Mouse (Mus musculus) embryonic stem cell, embryonic (primary cell): Measurements from ENCODE around the gene Apoc4.

ENCODE experiments used
- CTCF ChIA-PET, 4 experiments: fragments of 300-600 bp in 2 of 4; fragments of 350-600 bp in 2 of 4; sonication (Branson Sonifier 250); formaldehyde crosslinking; loops; one replicate each; lab custom pipeline; 2022; ENCODE audit warnings: inconsistent platforms in 2 of 4; lab: Charles Lee
- POLR2A ChIA-PET, 4 experiments: fragments of 300-600 bp in 2 of 4; fragments of 350-600 bp in 2 of 4; sonication (Branson Sonifier 250); formaldehyde crosslinking; loops; one replicate each; lab custom pipeline; 2022; ENCODE audit warnings: antibody characterized with exemption in 4 of 4, inconsistent platforms in 1 of 4; lab: Charles Lee

Gene Apoc4

GRCm38 (mm10) chr7:19694336-19695212 is 13.3 kb upstream of the Apoc4 start:
- POLR2A ChIA-PET, result interaction anchor here in 2 of 4 experiments (0.6 to 19.8 kb wide), 24 partner anchors 4 to 329 kb away, joined by 3 to 415 read pairs (median 6); partner anchors contain the start of genes Apoc4 (in 2 of the 2), Clptm1 (in 2 of the 2), Gm44805 (in 2 of the 2) and Tomm40 (in 2 of the 2)
- CTCF ChIA-PET, result interaction anchor here in 3 of 4 experiments (0.6 to 9.6 kb wide), 6 partner anchors 8 to 86 kb away, joined by 3 to 119 read pairs (median 8); no protein-coding TSS in a partner anchor

GRCm38 (mm10) chr7:19693421-19693820 is 12.1 kb upstream of the Apoc4 start:
- POLR2A ChIA-PET, result interaction anchor here in 3 of 4 experiments (0.6 to 19.8 kb wide), 21 partner anchors 6 to 235 kb away, joined by 3 to 415 read pairs (median 7); partner anchors contain the start of genes Apoc4 (in 2 of the 3), Apoe (in 2 of the 3), Clptm1 (in 2 of the 3) and Gm44805 (in 2 of the 3)
- CTCF ChIA-PET, result interaction anchor here (0.6 to 4.6 kb wide), 9 partner anchors 8 to 178 kb away, joined by 3 to 36 read pairs (median 4); no protein-coding TSS in a partner anchor

DNA sequence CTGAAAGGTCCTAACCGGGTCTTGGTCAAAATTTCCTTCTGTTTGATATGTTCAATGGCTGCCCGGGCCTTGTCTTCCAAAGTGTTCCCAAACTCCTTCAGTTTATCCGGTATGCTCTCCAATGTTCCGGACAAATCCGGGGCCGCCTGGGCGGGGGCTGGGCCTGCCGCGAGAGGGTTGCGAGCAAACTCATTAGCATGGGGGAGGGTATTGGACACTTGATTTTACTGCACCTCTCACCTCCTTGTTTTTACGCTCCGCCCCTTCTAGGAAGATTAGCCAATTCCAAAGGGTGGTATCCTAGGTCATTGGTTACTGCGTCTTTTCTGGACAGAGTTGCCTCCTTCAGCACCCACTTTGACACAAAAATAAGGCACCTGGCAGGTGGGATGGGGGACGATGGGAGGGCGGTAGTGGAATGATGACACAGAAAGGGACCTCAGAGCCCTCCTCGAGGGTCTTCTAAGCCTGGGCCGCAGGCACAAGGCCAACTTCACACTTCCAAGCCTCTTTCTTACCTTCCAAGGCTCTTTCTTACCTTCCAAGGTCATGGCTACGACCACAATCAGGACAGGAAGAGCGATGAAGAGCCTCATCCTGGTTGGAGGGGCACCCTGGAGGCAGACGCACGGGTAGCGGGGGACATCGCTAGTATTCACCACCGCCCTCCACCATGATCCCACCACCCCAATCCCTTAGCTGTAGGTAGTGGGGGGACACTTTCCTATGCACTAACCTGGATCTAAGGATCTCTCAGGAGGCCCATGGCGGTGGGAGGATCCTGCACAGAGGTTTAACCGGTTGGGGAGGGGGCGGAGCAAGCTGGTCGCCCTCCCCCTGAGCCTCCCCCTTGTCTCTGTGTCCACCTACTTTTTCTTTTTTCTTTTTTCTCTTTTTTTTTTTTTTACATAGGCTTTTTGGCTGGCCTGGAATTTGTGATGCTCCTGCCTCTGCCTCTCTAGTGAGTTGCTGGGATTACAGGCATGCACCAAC is 10.9 kb upstream of the Apoc4 start, which contains the start of gene Apoc1:
Gene Apoc1 (minus strand): TSS at position 788 of the 993 bp plus-strand sequence.
- POLR2A ChIA-PET, result interaction anchor here in 3 of 4 experiments (0.6 to 19.8 kb wide), 35 partner anchors 7 to 236 kb away, joined by 3 to 415 read pairs (median 5); partner anchors contain the start of genes Apoe (in 3 of the 3), Clptm1 (in 3 of the 3), Apoc4 (in 2 of the 3) and Gm44805 (in 2 of the 3)

DNA sequence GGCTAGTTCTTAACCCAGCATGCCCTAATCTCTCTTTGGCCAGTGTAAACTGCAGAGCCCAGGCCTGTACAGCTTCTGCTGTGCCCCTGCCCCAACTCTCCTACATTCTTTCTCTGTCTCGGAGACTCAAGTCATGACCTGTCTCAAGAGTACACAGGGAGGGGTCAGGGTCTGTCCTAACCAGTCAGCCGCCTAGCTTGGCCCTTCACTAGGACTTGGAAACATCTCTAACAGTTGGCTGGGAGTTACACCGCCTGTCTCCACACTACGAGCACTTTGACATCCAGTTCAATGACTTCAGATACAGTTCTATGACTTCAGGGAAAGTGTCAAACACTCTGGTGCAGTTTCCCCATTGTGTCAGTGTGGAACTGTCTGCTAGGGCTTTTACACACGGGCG is 10.2 kb upstream of the Apoc4 start:
- CTCF ChIA-PET, result interaction anchor here (0.6 to 4.6 kb wide), 5 partner anchors 22 to 24 kb away, joined by 3 to 36 read pairs (median 4); partner anchors contain the start of gene Tomm40 (in 1 of the 4)
- POLR2A ChIA-PET, result interaction anchor here in 3 of 4 experiments (0.7 to 19.8 kb wide), 23 partner anchors 8 to 419 kb away, joined by 3 to 415 read pairs (median 6); partner anchors contain the start of genes Apoe (in 3 of the 3), Clptm1 (in 2 of the 3), Tomm40 (in 2 of the 3) and Apoc4 (in 1 of the 3)

More for the DNA sequence above, 10.9 kb upstream of the Apoc4 start, which contains the start of gene Apoc1:
- CTCF ChIA-PET, result interaction anchor here in 3 of 4 experiments (0.5 to 4.6 kb wide), 9 partner anchors 9 to 25 kb away, joined by 3 to 36 read pairs (median 3); partner anchors contain the start of gene Tomm40 (in 1 of the 3)

GRCm38 (mm10) chr7:19690845-19691244 is 9.6 kb upstream of the Apoc4 start:
- ChIA-PET POLR2A (interaction anchor here (0.6 to 19.8 kb wide), 30 partner anchors 8 to 418 kb away, joined by 3 to 415 read pairs (median 4); partner anchors contain the start of genes Apoe (in 3 of the 4), Clptm1 (in 2 of the 4), Tomm40 (in 2 of the 4) and Apoc4 (in 1 of the 4)), CTCF (interaction anchor here (0.6 to 4.6 kb wide), 8 partner anchors 10 to 512 kb away, joined by 3 to 36 read pairs (median 4); partner anchors contain the start of gene Tomm40 (in 1 of the 4))

- CTCF ChIA-PET, result interaction anchor here in 2 of 4 experiments (0.7 to 2.1 kb wide), 3 partner anchors 12 to 24 kb away, joined by 3 to 11 read pairs (median 4); no protein-coding TSS in a partner anchor
- POLR2A ChIA-PET, result interaction anchor here (0.6 to 19.8 kb wide), 24 partner anchors 6 to 347 kb away, joined by 3 to 415 read pairs (median 5); partner anchors contain the start of genes Apoe (in 3 of the 4), Tomm40 (in 2 of the 4), Apoc4 (in 1 of the 4) and Clasrp (in 1 of the 4)
Observed at GRCm38 (mm10) chr7:19688611-19689010, 7.3 kb upstream of the Apoc4 start.

- ChIA-PET CTCF (interaction anchor here in 2 of 4 experiments (0.7 to 2.1 kb wide), 3 partner anchors 13 to 25 kb away, joined by 3 to 11 read pairs (median 4); no protein-coding TSS in a partner anchor), POLR2A (interaction anchor here in 2 of 4 experiments (0.7 to 19.8 kb wide), 17 partner anchors 6 to 334 kb away, joined by 3 to 415 read pairs (median 7); partner anchors contain the start of genes Apoe (in 2 of the 2), Tomm40 (in 2 of the 2), Apoc4 (in 1 of the 2) and Clasrp (in 1 of the 2))
Observed at GRCm38 (mm10) chr7:19688101-19688500, 6.8 kb upstream of the Apoc4 start.

DNA sequence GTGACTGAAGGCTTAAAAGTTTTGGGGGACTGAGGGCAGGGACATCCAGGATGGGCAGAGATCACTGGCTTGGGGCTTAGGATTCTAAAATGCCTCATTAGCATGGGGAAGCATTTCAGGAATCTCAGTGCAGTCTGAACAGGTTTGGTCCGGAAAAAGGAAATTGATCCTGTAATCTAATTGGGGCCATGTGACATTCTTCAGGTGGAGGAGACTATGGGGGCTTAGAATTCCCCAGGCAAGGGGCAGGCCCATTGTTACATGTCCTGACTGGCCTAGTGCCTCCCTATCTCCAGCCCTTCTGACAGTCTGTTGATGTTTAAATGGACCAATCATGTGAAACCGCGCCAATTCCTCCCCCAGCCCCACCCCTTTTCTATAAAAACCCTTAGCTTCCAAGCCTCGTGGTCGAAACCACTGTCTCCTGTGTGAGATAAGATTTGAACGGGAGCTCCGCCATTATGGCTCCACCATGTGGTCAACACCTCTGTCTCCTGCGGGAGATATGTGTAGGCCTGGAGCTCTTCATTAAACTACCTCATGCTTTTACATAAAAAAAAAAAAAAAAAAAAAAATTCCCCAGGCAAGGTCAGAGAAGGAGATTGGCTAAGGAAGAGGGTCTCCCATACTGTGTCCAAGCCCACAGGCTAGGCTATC is 5.8 kb upstream of the Apoc4 start:
- CTCF ChIA-PET, result interaction anchor here in 3 of 4 experiments (0.6 to 0.7 kb wide), 6 partner anchors 18 to 514 kb away, joined by 3 to 8 read pairs (median 3); partner anchors contain the start of gene Exoc3l2 (in 1 of the 3)

DNA sequence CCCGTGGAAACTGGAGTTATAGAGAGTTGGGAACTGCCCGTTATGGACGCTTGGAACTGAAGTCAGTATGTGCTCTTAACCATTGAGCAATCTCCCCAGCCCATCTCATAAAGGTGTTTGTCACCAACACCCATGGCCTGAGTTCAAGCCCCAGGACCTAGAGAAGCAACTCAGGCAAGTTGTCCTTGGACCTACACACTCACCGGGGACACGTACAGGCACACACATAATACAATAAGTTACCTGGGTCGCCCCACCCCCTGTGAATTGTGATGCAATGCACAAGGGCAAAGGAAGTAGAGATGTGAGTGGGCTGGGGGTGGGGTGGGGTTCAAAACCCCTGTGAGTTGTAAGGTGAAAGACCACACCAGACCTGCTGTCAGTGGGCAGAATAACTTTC is 5.2 kb upstream of the Apoc4 start:
- ChIA-PET CTCF (interaction anchor here in 1 of 4 experiments (0.7 kb wide), 1 partner anchor 30 kb away, joined by 3 read pairs; no protein-coding TSS in a partner anchor), POLR2A (interaction anchor here (0.6 to 19.8 kb wide), 17 partner anchors 9 to 177 kb away, joined by 3 to 415 read pairs (median 5); partner anchors contain the start of genes Apoe (in 3 of the 4) and Tomm40 (in 2 of the 4))

More for the DNA sequence above, 5.8 kb upstream of the Apoc4 start:
- POLR2A ChIA-PET, result interaction anchor here (0.6 to 19.8 kb wide), 39 partner anchors 8 to 929 kb away, joined by 3 to 415 read pairs (median 4); partner anchors contain the start of genes Apoe (in 3 of the 4), Clptm1 (in 1 of the 4), Ppp1r37 (in 1 of the 4) and Tomm40 (in 1 of the 4)

DNA sequence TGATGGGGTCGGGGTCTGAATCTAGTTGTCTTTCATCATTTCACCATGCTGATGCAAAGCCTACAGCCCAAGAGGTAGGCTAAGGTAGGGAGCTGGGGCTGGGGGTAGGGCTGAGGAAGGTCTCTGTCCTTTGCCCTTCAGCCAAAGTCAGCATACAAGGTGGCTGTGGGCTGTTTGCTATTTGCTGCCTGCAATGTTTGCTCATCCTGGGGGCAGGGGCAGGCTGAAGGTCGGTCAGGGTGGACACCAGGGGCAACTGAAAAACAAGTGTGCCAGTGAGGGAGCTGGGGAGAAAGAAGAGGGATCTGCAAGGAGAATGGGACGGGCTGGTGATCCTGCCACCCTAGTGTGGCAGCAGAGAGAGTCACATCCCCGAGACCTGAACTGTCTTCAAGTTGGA is 4.1 kb upstream of the Apoc4 start:
- CTCF ChIA-PET, result interaction anchor here in 3 of 4 experiments (0.5 to 2.5 kb wide), 7 partner anchors 11 to 445 kb away, joined by 3 to 16 read pairs (median 5); partner anchors contain the start of gene Apoe (in 1 of the 3)
- POLR2A ChIA-PET, result interaction anchor here in 2 of 4 experiments (0.6 to 7.4 kb wide), 13 partner anchors 10 to 195 kb away, joined by 3 to 177 read pairs (median 6); partner anchors contain the start of genes Apoc1 (in 2 of the 2), Apoe (in 2 of the 2) and Tomm40 (in 2 of the 2)

DNA sequence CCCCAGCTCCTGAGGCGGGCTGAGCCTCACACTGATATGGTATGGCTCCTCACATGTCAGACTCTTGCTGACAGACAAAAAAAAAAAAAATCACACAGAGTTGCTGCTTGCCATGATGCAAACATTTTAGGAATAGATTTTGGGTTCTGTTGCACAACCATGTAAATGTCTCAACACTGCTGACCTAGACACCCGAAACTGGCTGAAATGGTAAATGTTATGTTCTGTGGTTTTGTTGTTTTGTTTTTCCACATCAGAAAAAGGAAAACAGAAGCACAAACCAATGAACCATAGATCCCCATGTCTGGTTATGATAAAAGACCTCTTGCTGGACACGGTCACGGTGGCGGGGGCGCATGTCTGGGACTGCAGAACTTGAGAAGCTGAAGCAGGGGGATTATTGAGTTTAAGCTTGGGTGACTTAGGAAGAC is 2.5 kb upstream of the Apoc4 start:
- ChIA-PET POLR2A (interaction anchor here in 3 of 4 experiments (0.6 to 7.4 kb wide), 9 partner anchors 10 to 129 kb away, joined by 3 to 177 read pairs (median 5); partner anchors contain the start of genes Apoc1 (in 2 of the 3) and Apoe (in 2 of the 3)), CTCF (interaction anchor here (0.6 to 2.5 kb wide), 7 partner anchors 14 to 273 kb away, joined by 3 to 16 read pairs (median 4); no protein-coding TSS in a partner anchor)

DNA sequence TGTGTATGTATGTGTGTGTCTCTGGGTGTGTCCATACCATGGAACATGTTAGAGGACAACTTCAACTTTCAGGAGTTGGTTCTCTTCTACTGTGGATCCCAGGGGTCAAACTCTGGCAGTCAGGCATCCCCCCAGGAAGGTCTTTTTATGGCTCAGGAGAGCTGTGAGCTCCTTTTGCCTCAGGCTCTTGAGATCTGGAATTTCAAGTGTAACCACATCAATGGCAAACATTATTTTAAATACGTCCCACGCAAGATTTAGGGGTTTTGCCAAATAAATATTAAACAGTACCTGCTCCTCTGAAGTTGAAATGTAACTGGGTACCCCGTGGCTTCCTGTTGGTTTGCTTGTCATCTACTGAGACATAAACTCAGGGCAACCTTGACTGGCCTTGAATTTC is 1.7 kb upstream of the Apoc4 start:
- CTCF ChIA-PET, result interaction anchor here in 2 of 4 experiments (0.6 to 2.2 kb wide), 3 partner anchors 14 to 545 kb away, joined by 5 to 11 read pairs (median 5); no protein-coding TSS in a partner anchor
- POLR2A ChIA-PET, result interaction anchor here in 3 of 4 experiments (0.6 to 7.4 kb wide), 8 partner anchors 13 to 183 kb away, joined by 3 to 177 read pairs (median 4); partner anchors contain the start of genes Apoc1 (in 2 of the 3) and Apoe (in 2 of the 3)

GRCm38 (mm10) chr7:19680702-19681101 is 577 bp downstream of the Apoc4 start:
- ChIA-PET POLR2A (interaction anchor here (0.6 to 7.4 kb wide), 9 partner anchors 11 to 678 kb away, joined by 3 to 177 read pairs (median 7); partner anchors contain the start of genes Apoc1 (in 2 of the 4), Apoe (in 2 of the 4) and Tomm40 (in 1 of the 4)), CTCF (interaction anchor here (0.6 to 2.3 kb wide), 6 partner anchors 11 to 135 kb away, joined by 3 to 11 read pairs (median 6); no protein-coding TSS in a partner anchor)

GRCm38 (mm10) chr7:19678901-19679300 is 2.4 kb downstream of the Apoc4 start:
- CTCF ChIA-PET, result interaction anchor here in 3 of 4 experiments (0.6 to 2.3 kb wide), 6 partner anchors 10 to 63 kb away, joined by 3 to 10 read pairs (median 6); no protein-coding TSS in a partner anchor
- POLR2A ChIA-PET, result interaction anchor here in 2 of 4 experiments (0.7 to 7.4 kb wide), 8 partner anchors 10 to 264 kb away, joined by 3 to 177 read pairs (median 6); partner anchors contain the start of genes Apoc1 (in 2 of the 2) and Apoe (in 2 of the 2)
